Mouse (Mus musculus): Measurements from ENCODE around the gene Ms4a12. TPM values are rescaled to one million over a fixed set of nuclear protein-coding genes. Genes with fewer than 3 reads are reported as not detected.

Ms4a12 gene
- polyA plus RNA-seq, 1 experiment, result not detected

- H3K79me2 ChIP-seq (ENCODE audit: control insufficient read depth, insufficient read depth), result no peaks in the 10 kb centered on the region
- no peaks in the 10 kb centered on the region for H3K27me3 ChIP-seq (ENCODE audit: control insufficient read depth, insufficient read depth, insufficient read length)
- no peak overlapping the region for H3ac ChIP-seq (ENCODE audit: control insufficient read depth, insufficient read length)
- TF ChIP-seq POLR2AphosphoS2 (IDR thresholded peaks at IDR 0.05; ENCODE audit: insufficient read length, low read depth) (no peak), SRF (IDR thresholded peaks at IDR 0.05; ENCODE audit: control insufficient read depth, insufficient read length, low read depth) (no peak), MAX (IDR thresholded peaks at IDR 0.05; ENCODE audit: low read depth) (no peak), TCF3 (IDR thresholded peaks at IDR 0.05; ENCODE audit: insufficient read length, low read depth) (no peak), USF1 (IDR thresholded peaks at IDR 0.05; ENCODE audit: low read depth) (no peak)
- no peak overlapping the region for H3K4me2 ChIP-seq (ENCODE audit: low read depth)
- no peak overlapping the region for H3K4me3 ChIP-seq
- H3K36me3 ChIP-seq (ENCODE audit: control insufficient read depth, insufficient read depth), result no peaks in the 10 kb centered on the region
Measured at GRCm38 (mm10) chr19:11244230-11244629, 12.0 kb upstream of the Ms4a12 start.

GRCm38 (mm10) chr19:11242560-11242959 lies 10.3 kb upstream of the Ms4a12 start:
- TF ChIP-seq CEBPB (IDR thresholded peaks at IDR 0.05; ENCODE audit: insufficient read depth, poor library complexity, severe bottlenecking) (no peak), TCF3 (IDR thresholded peaks at IDR 0.05; ENCODE audit: insufficient read length, low read depth) (no peak), MYOD1 (IDR thresholded peaks at IDR 0.05; ENCODE audit: control insufficient read depth in 1 of 3, insufficient read length in 2 of 3, low read depth in 2 of 3) (no peak), TCF12 (IDR thresholded peaks at IDR 0.05; ENCODE audit: insufficient read depth, poor library complexity, severe bottlenecking) (no peak), E2F4 (IDR thresholded peaks at IDR 0.05; ENCODE audit: insufficient read depth) (no peak), POLR2AphosphoS2 (IDR thresholded peaks at IDR 0.05; ENCODE audit: insufficient read length, low read depth) (no peak), POLR2A (IDR thresholded peaks at IDR 0.05; ENCODE audit: insufficient read length, low read depth) (no peak), REST (IDR thresholded peaks at IDR 0.05; ENCODE audit: insufficient read depth, insufficient read length) (no peak), SRF (IDR thresholded peaks at IDR 0.05; ENCODE audit: control insufficient read depth, insufficient read length, low read depth) (no peak), MYOG (IDR thresholded peaks at IDR 0.05; ENCODE audit: control insufficient read depth in 1 of 3, insufficient read depth in 1 of 3, insufficient read length in 2 of 3, low read depth in 2 of 3) (no peak), USF1 (IDR thresholded peaks at IDR 0.05; ENCODE audit: low read depth) (no peak), MAX (IDR thresholded peaks at IDR 0.05; ENCODE audit: low read depth) (no peak)
- no peaks in the 10 kb centered on the region for H3K79me2 ChIP-seq (ENCODE audit: control insufficient read depth, insufficient read depth)

GRCm38 (mm10) chr19:11235820-11236219 lies 3.6 kb upstream of the Ms4a12 start:
- Histone ChIP-seq H3K4me2 (ENCODE audit: low read depth) (no peak overlapping the region), H3K27me3 (ENCODE audit: control insufficient read depth, insufficient read depth, insufficient read length) (no peaks in the 10 kb centered on the region), H3K36me3 (ENCODE audit: control insufficient read depth, insufficient read depth) (no peaks in the 10 kb centered on the region), H3K4me3 (no peak overlapping the region), H3K79me2 (ENCODE audit: control insufficient read depth, insufficient read depth) (no peaks in the 10 kb centered on the region), H3ac (ENCODE audit: control insufficient read depth, insufficient read length) (no peak overlapping the region)
- TF ChIP-seq POLR2A (IDR thresholded peaks at IDR 0.05; ENCODE audit: insufficient read length, low read depth) (no peak), REST (IDR thresholded peaks at IDR 0.05; ENCODE audit: insufficient read depth, insufficient read length) (no peak), CEBPB (IDR thresholded peaks at IDR 0.05; ENCODE audit: insufficient read depth, poor library complexity, severe bottlenecking) (no peak), SRF (IDR thresholded peaks at IDR 0.05; ENCODE audit: control insufficient read depth, insufficient read length, low read depth) (no peak), MYOG (IDR thresholded peaks at IDR 0.05; ENCODE audit: control insufficient read depth in 1 of 3, insufficient read depth in 1 of 3, insufficient read length in 2 of 3, low read depth in 2 of 3) (no peak), TCF12 (IDR thresholded peaks at IDR 0.05; ENCODE audit: insufficient read depth, poor library complexity, severe bottlenecking) (no peak), E2F4 (IDR thresholded peaks at IDR 0.05; ENCODE audit: insufficient read depth) (no peak), TCF3 (IDR thresholded peaks at IDR 0.05; ENCODE audit: insufficient read length, low read depth) (no peak), USF1 (IDR thresholded peaks at IDR 0.05; ENCODE audit: low read depth) (no peak), MAX (IDR thresholded peaks at IDR 0.05; ENCODE audit: low read depth) (no peak), POLR2AphosphoS2 (IDR thresholded peaks at IDR 0.05; ENCODE audit: insufficient read length, low read depth) (no peak), MYOD1 (IDR thresholded peaks at IDR 0.05; ENCODE audit: control insufficient read depth in 1 of 3, insufficient read length in 2 of 3, low read depth in 2 of 3) (no peak)

More at GRCm38 (mm10) chr19:11242560-11242959, 10.3 kb upstream of the Ms4a12 start:
- Histone ChIP-seq H3K36me3 (ENCODE audit: control insufficient read depth, insufficient read depth) (no peaks in the 10 kb centered on the region), H3K27me3 (ENCODE audit: control insufficient read depth, insufficient read depth, insufficient read length) (no peaks in the 10 kb centered on the region), H3ac (ENCODE audit: control insufficient read depth, insufficient read length) (no peak overlapping the region), H3K4me2 (ENCODE audit: low read depth) (no peak overlapping the region), H3K4me3 (no peak overlapping the region)

- TF ChIP-seq E2F4 (IDR thresholded peaks at IDR 0.05; ENCODE audit: insufficient read depth) (no peak), TCF12 (IDR thresholded peaks at IDR 0.05; ENCODE audit: insufficient read depth, poor library complexity, severe bottlenecking) (no peak), POLR2AphosphoS2 (IDR thresholded peaks at IDR 0.05; ENCODE audit: insufficient read length, low read depth) (no peak), MYOG (IDR thresholded peaks at IDR 0.05; ENCODE audit: control insufficient read depth in 1 of 3, insufficient read depth in 1 of 3, insufficient read length in 2 of 3, low read depth in 2 of 3) (no peak), REST (IDR thresholded peaks at IDR 0.05; ENCODE audit: insufficient read depth, insufficient read length) (no peak), TCF3 (IDR thresholded peaks at IDR 0.05; ENCODE audit: insufficient read length, low read depth) (no peak), POLR2A (IDR thresholded peaks at IDR 0.05; ENCODE audit: insufficient read length, low read depth) (no peak), MAX (IDR thresholded peaks at IDR 0.05; ENCODE audit: low read depth) (no peak)
Measured at GRCm38 (mm10) chr19:11234921-11235735, 2.9 kb upstream of the Ms4a12 start.

More at GRCm38 (mm10) chr19:11234921-11235735, 2.9 kb upstream of the Ms4a12 start:
- Histone ChIP-seq H3K36me3 (ENCODE audit: control insufficient read depth, insufficient read depth) (no peaks in the 10 kb centered on the region), H3K4me2 (ENCODE audit: low read depth) (no peak overlapping the region), H3K79me2 (ENCODE audit: control insufficient read depth, insufficient read depth) (no peaks in the 10 kb centered on the region), H3ac (ENCODE audit: control insufficient read depth, insufficient read length) (no peak overlapping the region), H3K4me3 (no peak overlapping the region), H3K27me3 (ENCODE audit: control insufficient read depth, insufficient read depth, insufficient read length) (no peaks in the 10 kb centered on the region)

Measured in myocyte (in vitro differentiated cells).